Mouse (Mus musculus): Measurements from ENCODE around the gene Cntn5.

Gene Cntn5

GRCm38 (mm10) chr9:9882779-9883383, 1021.7 kb downstream of the Cntn5 start:
- DNase-seq: no peak

GRCm38 (mm10) chr9:9872112-9873035, 1032.2 kb downstream of the Cntn5 start:
- no peak for DNase-seq

GRCm38 (mm10) chr9:9860631-9861030, 1043.9 kb downstream of the Cntn5 start:
- no peak for DNase-seq

- DNase-seq: no peak
Observed at GRCm38 (mm10) chr9:9859323-9859722, 1045.3 kb downstream of the Cntn5 start.

GRCm38 (mm10) chr9:9854791-9855190, 1049.8 kb downstream of the Cntn5 start:
- no peak for DNase-seq

- DNase-seq: no peak
Observed at GRCm38 (mm10) chr9:9830231-9830630, 1074.3 kb downstream of the Cntn5 start.

GRCm38 (mm10) chr9:9819963-9820362, 1084.6 kb downstream of the Cntn5 start:
- no peak for DNase-seq

GRCm38 (mm10) chr9:9817477-9817876, 1087.1 kb downstream of the Cntn5 start:
- no peak for DNase-seq

GRCm38 (mm10) chr9:9799546-9799945, 1105.0 kb downstream of the Cntn5 start:
- no peak for DNase-seq

GRCm38 (mm10) chr9:9783680-9784079, 1120.9 kb downstream of the Cntn5 start:
- DNase-seq: no peak

GRCm38 (mm10) chr9:9781157-9781884, 1123.3 kb downstream of the Cntn5 start:
- no peak for DNase-seq

- DNase-seq: no peak
Observed at GRCm38 (mm10) chr9:9779646-9780045, 1124.9 kb downstream of the Cntn5 start.

- DNase-seq: no peak
Observed at GRCm38 (mm10) chr9:9770777-9771176, 1133.8 kb downstream of the Cntn5 start.

GRCm38 (mm10) chr9:9769659-9770058, 1134.9 kb downstream of the Cntn5 start:
- DNase-seq: no peak

- no peak for DNase-seq
Observed at GRCm38 (mm10) chr9:9718145-9718544, 1186.4 kb downstream of the Cntn5 start.

GRCm38 (mm10) chr9:9708671-9709070, 1195.9 kb downstream of the Cntn5 start:
- DNase-seq: no peak

- DNase-seq: no peak
Observed at GRCm38 (mm10) chr9:9707766-9708165, 1196.8 kb downstream of the Cntn5 start.

GRCm38 (mm10) chr9:9705180-9705579, 1199.4 kb downstream of the Cntn5 start:
- no peak for DNase-seq

GRCm38 (mm10) chr9:9696636-9697035, 1207.9 kb downstream of the Cntn5 start:
- DNase-seq: no peak

- no peak for DNase-seq
Observed at GRCm38 (mm10) chr9:9682348-9682884, 1222.2 kb downstream of the Cntn5 start.

GRCm38 (mm10) chr9:9676078-9676477, 1228.5 kb downstream of the Cntn5 start:
- no peak for DNase-seq

GRCm38 (mm10) chr9:9674531-9674930, 1230.0 kb downstream of the Cntn5 start:
- DNase-seq: no peak

Data from thymus, postnatal 14 days (tissue).